Mouse (Mus musculus): ENCODE measurements around the gene AW209491. TPM values are rescaled to one million over a fixed set of nuclear protein-coding genes. Genes with fewer than 3 reads are reported as not detected.

AW209491 gene
- polyA plus RNA-seq (2012; ENCODE audit: insufficient read depth, insufficient read length, low replicate concordance, missing spikeins), result not detected in 2 replicates

DNA sequence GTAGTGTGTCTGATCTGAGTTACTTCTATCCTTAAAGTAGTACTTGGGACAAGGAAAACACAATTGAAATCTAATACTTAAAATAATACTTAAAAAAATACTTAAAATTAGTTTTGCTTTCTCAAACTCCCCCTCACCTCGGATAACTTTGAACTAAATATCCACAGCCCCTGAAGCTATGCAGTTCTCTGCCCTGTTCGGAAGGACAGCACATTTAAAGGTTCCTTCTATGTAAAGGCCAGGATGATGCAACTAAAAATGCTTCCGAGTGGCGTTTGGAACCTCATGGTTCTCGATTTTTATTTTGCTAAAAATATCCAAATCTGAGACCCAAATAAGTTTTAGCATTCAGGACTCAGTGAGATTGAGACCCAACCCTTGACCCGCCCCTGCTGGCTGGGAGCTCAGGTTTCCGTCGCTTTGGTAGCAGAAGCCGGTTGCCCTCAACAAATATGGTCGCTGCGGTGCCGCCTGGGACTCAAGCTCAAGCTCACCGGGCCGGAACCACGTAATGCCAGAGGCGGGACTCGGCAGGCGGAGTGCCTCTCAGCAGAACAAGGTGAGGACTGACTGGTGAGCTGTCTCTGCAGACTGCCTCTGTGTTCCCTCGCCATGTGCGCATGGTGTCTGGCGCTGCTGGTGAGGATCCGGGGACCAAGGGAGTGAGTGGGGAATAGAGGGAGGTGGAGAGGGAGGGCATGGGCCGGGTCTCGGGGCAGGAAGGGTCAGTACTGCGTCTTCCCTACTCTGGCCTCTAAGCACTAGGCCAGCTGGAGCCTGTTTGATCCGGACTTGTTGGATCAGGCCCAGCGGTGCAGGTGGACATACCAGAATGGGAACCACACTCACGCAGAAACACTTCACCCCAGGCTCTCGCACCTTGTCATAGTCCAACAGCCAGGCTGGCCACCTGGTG lies at the start of gene AW209491:
Gene AW209491, plus strand, starts transcription at position 429 of the 916 bp plus-strand sequence.
- no peak for TF ChIP-seq CTCF (IDR thresholded peaks at IDR 0.05; ENCODE audit: insufficient read depth, low read depth, low read length)
- TF ChIP-seq POLR2A (IDR thresholded peaks at IDR 0.05; ENCODE audit: insufficient read depth, low read depth, low read length), result peak; percentile 50
- WGBS, result under 1% methylated on average over 29 of the region's 29 CpGs
- peaks cover 3% of the 10 kb centered on the region; the same call in 1 of the 2 replicates for H3K4me1 ChIP-seq (ENCODE audit: control insufficient read depth, insufficient read depth, low read length)
- H3K4me3 ChIP-seq (ENCODE audit: insufficient read depth, low read depth, low read length), result peak within 1 kb of the TSS; percentile 85
- H3K27ac ChIP-seq (ENCODE audit: insufficient read depth, low read depth, low read length), result no peak within 1 kb of the TSS

DNA sequence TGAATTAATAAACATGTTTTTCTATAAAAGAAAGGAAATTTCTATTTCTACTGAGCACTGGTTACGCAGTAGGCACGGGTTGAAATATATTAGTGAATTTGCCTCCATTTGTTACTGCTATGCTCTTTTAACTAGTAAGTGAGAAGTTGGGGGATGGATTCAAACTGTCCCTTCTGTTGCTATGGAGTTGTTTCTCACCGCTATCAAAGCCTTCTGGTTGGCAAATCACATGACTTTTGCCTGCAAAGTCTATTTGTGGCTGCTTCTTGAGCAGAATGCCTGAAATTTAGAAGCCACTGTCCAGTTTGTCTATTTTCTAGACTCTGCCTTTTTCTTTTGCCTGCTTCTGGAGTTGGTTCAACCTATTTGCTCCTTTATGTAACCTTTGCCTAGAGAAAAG lies 49.6 kb upstream of the AW209491 start:
- TF ChIP-seq POLR2A (IDR thresholded peaks at IDR 0.05; ENCODE audit: insufficient read depth, low read depth, low read length) (no peak), CTCF (IDR thresholded peaks at IDR 0.05; ENCODE audit: insufficient read depth, low read depth, low read length) (no peak)
- WGBS, result 81% methylated on average over 3 of the region's 3 CpGs
- no peak overlapping the region for H3K4me3 ChIP-seq (ENCODE audit: insufficient read depth, low read depth, low read length)
- H3K27ac ChIP-seq (ENCODE audit: insufficient read depth, low read depth, low read length), result no peak overlapping the region
- no peaks in the 10 kb centered on the region for H3K4me1 ChIP-seq (ENCODE audit: control insufficient read depth, insufficient read depth, low read length)

DNA sequence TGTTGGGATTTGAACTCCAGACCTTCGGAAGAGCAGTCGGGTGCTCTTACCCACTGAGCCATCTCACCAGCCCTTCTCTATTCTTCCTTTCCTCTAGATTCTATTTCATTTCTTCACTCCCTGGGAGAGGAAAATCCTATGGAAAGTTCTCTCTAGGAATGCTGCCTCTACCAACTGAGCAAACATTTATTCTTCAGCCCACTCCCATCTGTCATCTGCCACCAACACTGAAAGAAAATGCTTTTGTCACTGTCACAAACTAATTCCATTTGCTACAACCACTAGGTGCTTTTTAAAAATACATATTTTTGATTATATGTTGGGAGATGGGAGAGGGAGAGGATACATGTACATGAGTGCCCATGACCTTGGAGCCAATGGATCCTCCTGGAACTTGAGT lies 27.2 kb upstream of the AW209491 start:
- no peak for TF ChIP-seq CTCF (IDR thresholded peaks at IDR 0.05; ENCODE audit: insufficient read depth, low read depth, low read length)
- TF ChIP-seq POLR2A (IDR thresholded peaks at IDR 0.05; ENCODE audit: insufficient read depth, low read depth, low read length), result no peak
- Histone ChIP-seq H3K4me1 (ENCODE audit: control insufficient read depth, insufficient read depth, low read length) (no peaks in the 10 kb centered on the region; the same call in 1 of the 2 replicates), H3K27ac (ENCODE audit: insufficient read depth, low read depth, low read length) (no peak overlapping the region), H3K4me3 (ENCODE audit: insufficient read depth, low read depth, low read length) (no peak overlapping the region)
- 93% methylated on average over 2 of the region's 2 CpGs for WGBS

DNA sequence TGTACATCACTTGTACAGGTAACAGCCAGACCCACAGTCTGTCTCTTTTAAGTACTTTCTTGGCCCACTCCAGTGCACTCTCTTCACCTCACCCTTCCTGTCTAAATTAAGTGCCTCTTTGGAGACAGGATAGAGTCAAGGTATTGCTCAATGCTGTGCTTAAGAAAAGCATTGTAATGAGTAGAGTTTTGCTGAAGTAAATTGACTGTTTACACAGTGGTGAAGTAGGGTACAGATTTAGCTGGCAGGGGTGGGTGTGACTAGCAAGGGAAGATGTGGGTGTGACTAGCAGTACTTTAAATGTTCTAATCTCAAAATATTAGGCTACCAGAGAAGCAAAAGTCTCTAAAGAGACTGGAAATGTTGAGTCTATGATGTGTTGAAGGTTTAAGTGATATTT lies 22.3 kb upstream of the AW209491 start:
- Histone ChIP-seq H3K27ac (ENCODE audit: insufficient read depth, low read depth, low read length) (no peak overlapping the region), H3K4me3 (ENCODE audit: insufficient read depth, low read depth, low read length) (no peak overlapping the region), H3K4me1 (ENCODE audit: control insufficient read depth, insufficient read depth, low read length) (peaks cover 2% of the 10 kb centered on the region; the same call in 1 of the 2 replicates)
- TF ChIP-seq POLR2A (IDR thresholded peaks at IDR 0.05; ENCODE audit: insufficient read depth, low read depth, low read length) (no peak), CTCF (IDR thresholded peaks at IDR 0.05; ENCODE audit: insufficient read depth, low read depth, low read length) (no peak)

DNA sequence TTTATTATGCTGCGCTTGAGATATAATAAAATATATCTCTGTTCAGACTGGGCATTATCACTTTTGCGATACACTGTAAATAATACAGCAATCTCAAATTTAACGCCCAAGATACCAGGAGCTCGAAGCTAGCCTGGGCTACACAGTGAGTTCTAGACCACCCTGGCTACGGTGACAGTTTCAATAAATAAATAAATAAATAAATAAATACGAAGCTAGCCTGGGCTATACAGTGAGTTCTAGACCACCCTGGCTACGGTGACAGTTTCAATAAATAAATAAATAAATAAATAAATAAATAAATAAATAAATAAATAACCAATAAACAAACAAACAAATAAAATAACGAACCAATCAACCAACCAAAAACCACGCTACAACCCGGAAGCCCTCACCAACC lies 17.5 kb upstream of the AW209491 start:
- Histone ChIP-seq H3K4me1 (ENCODE audit: control insufficient read depth, insufficient read depth, low read length) (peaks cover 4% of the 10 kb centered on the region; the same call in 1 of the 2 replicates), H3K27ac (ENCODE audit: insufficient read depth, low read depth, low read length) (peak overlapping the region; percentile 38; the same call in 1 of the 2 replicates), H3K4me3 (ENCODE audit: insufficient read depth, low read depth, low read length) (peak overlapping the region; percentile 93)
- TF ChIP-seq CTCF (IDR thresholded peaks at IDR 0.05; ENCODE audit: insufficient read depth, low read depth, low read length) (no peak), POLR2A (IDR thresholded peaks at IDR 0.05; ENCODE audit: insufficient read depth, low read depth, low read length) (no peak)
- WGBS, result 8% methylated on average over 10 of the region's 10 CpGs

DNA sequence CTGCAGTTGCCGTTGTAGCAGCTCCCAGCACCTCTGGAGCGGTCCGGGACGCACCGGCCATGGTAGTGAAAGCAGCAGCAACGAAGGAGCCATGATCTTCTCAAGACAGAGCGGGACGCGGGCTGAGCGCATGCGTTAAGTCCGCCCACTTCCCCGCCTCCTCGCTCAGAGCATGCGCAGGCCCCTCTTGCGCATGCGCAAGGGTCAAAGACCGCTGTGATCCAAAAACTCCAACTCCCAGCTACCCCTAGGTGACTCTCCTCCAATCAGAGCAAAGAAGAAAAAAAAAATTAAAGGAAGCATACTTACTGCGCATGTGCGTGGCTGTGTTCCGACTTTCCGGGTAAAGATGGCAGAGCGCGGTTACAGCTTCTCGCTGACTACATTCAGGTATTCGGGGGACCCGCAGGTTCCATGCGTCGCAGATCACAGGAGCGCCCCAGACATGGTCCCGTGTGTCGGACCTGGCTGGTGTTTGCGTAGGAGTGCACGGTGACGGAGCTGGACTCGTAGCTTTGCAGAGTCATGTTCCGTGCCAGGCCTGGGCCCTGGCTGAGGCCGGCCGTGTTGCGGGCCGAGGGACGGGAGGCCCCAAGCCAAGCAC lies 16.9 kb upstream of the AW209491 start, which contains the start of the genes Mrpl32 and Psma2:
Gene Mrpl32, minus strand, starts transcription at position 240 of the 604 bp plus-strand sequence.
Gene Psma2, plus strand, starts transcription at position 315 of the 604 bp plus-strand sequence.
- WGBS, result under 1% methylated on average over 42 of the region's 42 CpGs
- peak; percentile 80 for TF ChIP-seq POLR2A (IDR thresholded peaks at IDR 0.05; ENCODE audit: insufficient read depth, low read depth, low read length)
- 0 out of 2 replicates have a peak, but pooled peaks have one; percentile 5 for TF ChIP-seq CTCF (IDR thresholded peaks at IDR 0.05; ENCODE audit: insufficient read depth, low read depth, low read length)
- H3K4me1 ChIP-seq (ENCODE audit: control insufficient read depth, insufficient read depth, low read length), result peaks cover 4% of the 10 kb centered on the region; the same call in 1 of the 2 replicates
- H3K27ac ChIP-seq (ENCODE audit: insufficient read depth, low read depth, low read length), result peak within 1 kb of the TSS; percentile 38; the same call in 1 of the 2 replicates
- H3K4me3 ChIP-seq (ENCODE audit: insufficient read depth, low read depth, low read length), result peak within 1 kb of the TSS; percentile 93

DNA sequence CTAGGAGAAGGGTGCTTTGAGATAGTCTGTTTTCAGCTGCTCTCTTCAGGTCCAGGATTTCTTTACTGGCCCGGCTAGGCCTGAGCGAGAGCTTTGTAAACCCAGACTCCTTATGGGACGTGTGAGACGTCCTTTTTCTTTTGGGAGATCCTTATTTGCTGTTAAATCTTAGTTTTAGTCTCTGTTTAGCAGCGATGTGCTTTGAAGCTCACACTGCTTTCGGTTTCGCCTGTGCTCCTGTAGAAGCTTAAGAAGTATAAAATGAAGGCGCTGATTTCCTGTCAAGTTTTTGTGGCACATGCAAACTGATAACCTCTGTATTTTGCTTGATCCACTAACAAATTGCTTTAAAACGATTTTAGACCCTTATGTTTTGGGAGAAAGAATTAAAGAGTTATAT lies 16.4 kb upstream of the AW209491 start:
- H3K4me3 ChIP-seq (ENCODE audit: insufficient read depth, low read depth, low read length), result peak overlapping the region; percentile 85
- WGBS, result 2% methylated on average over 9 of the region's 9 CpGs
- no peak overlapping the region for H3K27ac ChIP-seq (ENCODE audit: insufficient read depth, low read depth, low read length)
- no peak for TF ChIP-seq POLR2A (IDR thresholded peaks at IDR 0.05; ENCODE audit: insufficient read depth, low read depth, low read length)
- TF ChIP-seq CTCF (IDR thresholded peaks at IDR 0.05; ENCODE audit: insufficient read depth, low read depth, low read length), result no peak
- H3K4me1 ChIP-seq (ENCODE audit: control insufficient read depth, insufficient read depth, low read length), result peaks cover 4% of the 10 kb centered on the region; the same call in 1 of the 2 replicates

DNA sequence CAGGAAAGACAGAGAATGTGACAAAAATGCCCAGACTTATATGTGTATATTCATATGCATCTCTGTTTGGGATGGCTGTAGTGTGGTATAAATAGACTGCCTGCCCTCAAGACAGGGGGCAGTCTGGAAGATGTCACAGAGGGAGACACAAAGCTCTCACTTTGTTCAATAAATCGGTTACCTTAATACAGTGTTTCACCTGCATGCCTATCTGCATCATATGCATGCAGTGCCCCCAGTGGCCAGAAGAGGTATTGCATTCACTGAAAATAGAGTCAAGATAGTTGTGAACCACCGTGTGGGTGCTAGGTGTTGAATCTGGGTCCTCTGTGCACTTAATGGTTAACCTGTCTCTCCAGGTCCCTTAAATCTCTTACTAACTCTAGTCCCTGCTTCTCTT lies 11.2 kb upstream of the AW209491 start:
- TF ChIP-seq POLR2A (IDR thresholded peaks at IDR 0.05; ENCODE audit: insufficient read depth, low read depth, low read length) (no peak), CTCF (IDR thresholded peaks at IDR 0.05; ENCODE audit: insufficient read depth, low read depth, low read length) (no peak)
- WGBS, result 9% methylated on average over 2 of the region's 2 CpGs
- H3K4me1 ChIP-seq (ENCODE audit: control insufficient read depth, insufficient read depth, low read length), result peaks cover 2% of the 10 kb centered on the region; the same call in 1 of the 2 replicates
- H3K27ac ChIP-seq (ENCODE audit: insufficient read depth, low read depth, low read length), result no peak overlapping the region
- H3K4me3 ChIP-seq (ENCODE audit: insufficient read depth, low read depth, low read length), result no peak overlapping the region
